ENCODE assay signal across 8 mouse cellular contexts in genomic region chr1:91494457-91495140, GRCm38 (mm10). TPM values are rescaled to one million over a fixed set of nuclear protein-coding genes. Genes with fewer than 3 reads are reported as not detected.
DNase-seq lines count a peak whose midpoint lies in the region; ATAC-seq and TF ChIP-seq lines count a peak whose summit lies in the region.

Gene Traf3ip1, plus strand, starts transcription at chr1:91494647.

- peak; percentile 86 for DNase-seq in c-Kit-positive CD71-positive TER-119-positive erythroid progenitor cells, embryonic 14.5 days (ENCODE audit: low spot score)
- DNase-seq in heart, postnatal 14 days, result peak; percentile 94 to 96
- peak; percentile 93 for DNase-seq in layer of hippocampus, adult 11-12 months (ENCODE audit: low spot score)
- DNase-seq in lung, adult 18-20 months, result peak; percentile 93 to 96
- peak; percentile 92 for DNase-seq in testis, postnatal 14 days (ENCODE audit: low spot score)

- H3K27me3 ChIP-seq in E14TG2a.4 (ENCODE audit: insufficient read depth, low read length), result no peaks in the 10 kb centered on the region
- H3K27me3 ChIP-seq in forebrain, embryonic 13.5 days, result no peaks in the 10 kb centered on the region
- H3K27me3 ChIP-seq in neural tube, embryonic 15.5 days (replicated peaks), result no peaks in the 10 kb centered on the region

- H3K4me3 ChIP-seq in E14TG2a.4 (replicated peaks; ENCODE audit: low read length), result peak within 1 kb of the TSS; percentile 90
- peak within 1 kb of the TSS; percentile 84 for H3K4me3 ChIP-seq in forebrain, embryonic 13.5 days
- peak within 1 kb of the TSS; percentile 66 for H3K4me3 ChIP-seq in neural tube, embryonic 15.5 days (replicated peaks)

- H3K4me1 ChIP-seq in E14TG2a.4 (replicated peaks; ENCODE audit: low read depth, low read length), result peaks cover 28% of the 10 kb centered on the region
- peaks cover 22% of the 10 kb centered on the region for H3K4me1 ChIP-seq in forebrain, embryonic 13.5 days
- peaks cover 28% of the 10 kb centered on the region for H3K4me1 ChIP-seq in neural tube, embryonic 15.5 days

- H3K36me3 ChIP-seq in E14TG2a.4 (ENCODE audit: insufficient read depth, low read length), result peaks cover 11% of the 10 kb centered on the region; the same call in 1 of the 2 replicates
- H3K36me3 ChIP-seq in forebrain, embryonic 13.5 days (ENCODE audit: poor library complexity, severe bottlenecking), result peaks cover 2% of the 10 kb centered on the region; the same call in 1 of the 2 replicates
- peaks cover 4% of the 10 kb centered on the region; the same call in 1 of the 2 replicates for H3K36me3 ChIP-seq in neural tube, embryonic 15.5 days

- no peaks in the 10 kb centered on the region for H3K9me3 ChIP-seq in E14TG2a.4 (ENCODE audit: low read length)
- H3K9me3 ChIP-seq in forebrain, embryonic 13.5 days (replicated peaks), result no peaks in the 10 kb centered on the region
- no peaks in the 10 kb centered on the region for H3K9me3 ChIP-seq in neural tube, embryonic 15.5 days (replicated peaks)

- no peak for TF ChIP-seq CTCF in E14TG2a.4 (conservative IDR thresholded peaks at IDR 0.05; ENCODE audit: low read length)

- WGBS in forebrain, embryonic 13.5 days, result under 1% methylated on average over 68 of the region's 79 CpGs
- WGBS in neural tube, embryonic 15.5 days, result under 1% methylated on average over 78 of the region's 79 CpGs

- H3K9ac ChIP-seq in forebrain, embryonic 13.5 days, result peak within 1 kb of the TSS; percentile 88
- H3K9ac ChIP-seq in neural tube, embryonic 15.5 days (replicated peaks), result peak within 1 kb of the TSS; percentile 67

- intact Hi-C loops in heart, postnatal 14 days (cut with DNase I), result no loop called here

- peak within 1 kb of the TSS; percentile 83 for H3K4me2 ChIP-seq in forebrain, embryonic 13.5 days
- H3K4me2 ChIP-seq in neural tube, embryonic 15.5 days, result peak within 1 kb of the TSS; percentile 74

- no peak within 1 kb of the TSS for H3K27ac ChIP-seq in forebrain, embryonic 13.5 days
- peak within 1 kb of the TSS; percentile 28; the same call in 1 of the 2 replicates for H3K27ac ChIP-seq in neural tube, embryonic 15.5 days (replicated peaks)

- peak; percentile 99 for ATAC-seq in forebrain, embryonic 13.5 days
- ATAC-seq in neural tube, embryonic 15.5 days (ENCODE audit: low FRiP score), result peak; percentile 98

RNA-seq across cellular contexts. Expression of gene Traf3ip1, which starts in this region (rescaled TPM):
- 9.9 and 11.2 TPM in 2 replicates for polyA plus RNA-seq in forebrain, embryonic 13.5 days (2015; fragmentation: Nextera tagmentation; extraction: Ambion mirVana)
- 1 to 10 TPM; 4.6 to 5.9 TPM for total RNA-seq in heart, postnatal 14 days (2021)
- polyA plus RNA-seq in neural tube, embryonic 15.5 days (2015; fragmentation: Nextera tagmentation; extraction: Ambion mirVana), result 10.0 and 10.3 TPM in 2 replicates
